15 mouse cellular contexts compared by ENCODE assay signal in the genomic region with DNA sequence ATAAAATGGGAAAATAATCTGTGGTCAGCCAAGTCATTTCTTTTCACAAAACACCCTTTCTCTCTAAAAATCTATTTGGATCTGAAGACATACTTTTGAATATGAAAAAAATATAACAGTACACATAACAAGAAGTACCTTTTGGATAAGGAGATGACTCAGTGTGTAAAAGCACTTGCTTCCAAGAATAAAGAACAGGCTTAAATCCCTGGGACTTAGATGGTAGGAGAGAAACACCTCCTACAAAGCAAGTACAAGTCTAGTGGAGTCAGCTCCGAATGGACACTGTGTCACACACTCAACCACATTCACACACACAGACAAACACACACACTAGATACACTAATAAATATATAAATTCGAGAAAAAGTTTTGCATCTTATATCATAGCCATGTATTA.
DNase-seq lines count a peak whose midpoint lies in the region.
"Had no signal": no experiment of that assay in that cellular context is flagged by ENCODE, and none has a peak within 500 bp of the region (broad histone marks: within the 10 kb centered on the region; RNA-seq: fewer than 3 reads in every experiment).

No protein-coding gene starts in this region.

- intact Hi-C loops in left cerebral cortex, postnatal 4 days (cut with DNase I): no loop called here

- DNase-seq in left cerebral cortex, adult 11 months (ENCODE audit: low spot score): peak; percentile 9
- no peak for DNase-seq in left cerebral cortex, postnatal 4 days
- DNase-seq in brain, adult 2 months (ENCODE audit: low read depth, low spot score): peak; percentile 45
- DNase-seq in telencephalon, adult 2 months (ENCODE audit: low read depth, low spot score): peak; percentile 35
- no peak for DNase-seq in adrenal gland, adult 8-10 months
- DNase-seq: adrenal gland, adult 2 months; adrenal gland, postnatal 14 days; adrenal gland, postnatal 36 days; cerebellum, adult 11 months; cerebellum, adult 18-20 months; cerebellum, adult 8-10 months; cerebellum, adult 9-11 months; cerebellum, postnatal 14 days; cerebellum, postnatal 36 days; embryo, embryonic 11 days had no signal

Comparison
In these comparisons a context has a peak if more than half of its experiments do, and no peak if none do; other contexts are left out.
1. DNase-seq: peak in left cerebral cortex, adult 11 months (single experiment), brain, adult 2 months (single experiment) and telencephalon, adult 2 months (single experiment); none in left cerebral cortex, postnatal 4 days (single experiment) and adrenal gland, adult 8-10 months (single experiment).